Mouse (Mus musculus) cerebellum, adult 9-10 months (tissue): ENCODE data around the gene Ltb4r1.
A peak's percentile ranks its signal among the peaks of the same experiment; 100 is the strongest.

Source experiments
- DNase-seq: peaks from one replicate; pipeline ENCODE4 v3.0.0; 2022

Ltb4r1 gene

GRCm38 (mm10) chr14:55765696-55766095, at the start of gene Ltb4r1:
TSS of gene Ltb4r1 (plus strand) at chr14:55765962.
- DNase-seq = no peak

- DNase-seq = no peak
Observed at GRCm38 (mm10) chr14:55716271-55716670, 49.5 kb upstream of the Ltb4r1 start.

- no peak for DNase-seq
Observed at GRCm38 (mm10) chr14:55716884-55717283, 48.9 kb upstream of the Ltb4r1 start.

- no peak for DNase-seq
Observed at GRCm38 (mm10) chr14:55719737-55720136, 46.0 kb upstream of the Ltb4r1 start.

- no peak for DNase-seq
Observed at GRCm38 (mm10) chr14:55720666-55721065, 45.1 kb upstream of the Ltb4r1 start.

GRCm38 (mm10) chr14:55721076-55721475, 44.7 kb upstream of the Ltb4r1 start:
- DNase-seq = peak; percentile 33

GRCm38 (mm10) chr14:55721700-55722437, 43.9 kb upstream of the Ltb4r1 start, which contains the start of gene Rabggta:
TSS of gene Rabggta (minus strand) at chr14:55722263.
- peak; percentile 93 for DNase-seq

- peak; percentile 29 for DNase-seq
Observed at GRCm38 (mm10) chr14:55722438-55722945, 43.3 kb upstream of the Ltb4r1 start.

GRCm38 (mm10) chr14:55723433-55723832, 42.3 kb upstream of the Ltb4r1 start:
- no peak for DNase-seq

- no peak for DNase-seq
Observed at GRCm38 (mm10) chr14:55724411-55724871, 41.3 kb upstream of the Ltb4r1 start.

GRCm38 (mm10) chr14:55726261-55726660, 39.5 kb upstream of the Ltb4r1 start:
- no peak for DNase-seq

GRCm38 (mm10) chr14:55727889-55728685, 37.7 kb upstream of the Ltb4r1 start:
- DNase-seq = no peak

GRCm38 (mm10) chr14:55730116-55730515, 35.6 kb upstream of the Ltb4r1 start:
- DNase-seq = no peak

GRCm38 (mm10) chr14:55730531-55731032, 35.2 kb upstream of the Ltb4r1 start:
- no peak for DNase-seq

GRCm38 (mm10) chr14:55733889-55734288, 31.9 kb upstream of the Ltb4r1 start:
- DNase-seq = no peak

- DNase-seq = no peak
Observed at GRCm38 (mm10) chr14:55734869-55735268, 30.9 kb upstream of the Ltb4r1 start.

- DNase-seq = no peak
Observed at GRCm38 (mm10) chr14:55735334-55735733, 30.4 kb upstream of the Ltb4r1 start.

GRCm38 (mm10) chr14:55735758-55736157, 30.0 kb upstream of the Ltb4r1 start:
- no peak for DNase-seq

GRCm38 (mm10) chr14:55737086-55737687, 28.6 kb upstream of the Ltb4r1 start:
- DNase-seq = no peak

- peak; percentile 80 for DNase-seq
Observed at GRCm38 (mm10) chr14:55743711-55744110, 22.1 kb upstream of the Ltb4r1 start.

GRCm38 (mm10) chr14:55745180-55745860, 20.4 kb upstream of the Ltb4r1 start, which contains the start of the genes Dhrs1 and Nop9:
TSS of gene Dhrs1 (minus strand) at chr14:55745690.
TSS of gene Nop9 (plus strand) at chr14:55745693.
- peak; percentile 79 for DNase-seq

- no peak for DNase-seq
Observed at GRCm38 (mm10) chr14:55745861-55746237, 19.9 kb upstream of the Ltb4r1 start.
